Mouse (Mus musculus) neural tube, embryonic 12.5 days (tissue): ENCODE data around the gene Gdap1l1. TPM values are rescaled to one million over a fixed set of nuclear protein-coding genes. Genes with fewer than 3 reads are reported as not detected.
"Not testable (repeated sequence)": the region's sequence is repeated elsewhere in the genome, so short reads cannot be mapped to it uniquely, and the experiment has no call there.

Experiments used
- ATAC-seq: fragments of 200-750 bp; cut with Nextera tagmentation; 2 replicates; pipeline ENCODE4 v1.8.0; 2017; ENCODE audit warnings: low read depth, mild to moderate bottlenecking, moderate TSS enrichment, moderate library complexity; ENCODE audit not compliant: low FRiP score
- H3K27ac ChIP-seq: fragments of 300-500 bp; sonication (generic); 2 replicates; pipeline ENCODE4 v1.5.1; 2016
- H3K27me3 ChIP-seq: fragments of 300-500 bp; sonication (generic); replicated peaks from 2 replicates; pipeline ENCODE4 v1.6.1; 2016; ENCODE audit warnings: mild to moderate bottlenecking
- H3K36me3 ChIP-seq: fragments of 300-500 bp; sonication (generic); 2 replicates; pipeline ENCODE4 v1.6.1; 2016; ENCODE audit warnings: mild to moderate bottlenecking
- H3K4me1 ChIP-seq: fragments of 300-500 bp; sonication (generic); 2 replicates; pipeline ENCODE4 v1.6.1; 2016
- H3K4me2 ChIP-seq: fragments of 300-500 bp; sonication (generic); replicated peaks from 2 replicates; pipeline ENCODE4 v1.6.1; 2016; ENCODE audit warnings: mild to moderate bottlenecking
- H3K4me3 ChIP-seq: fragments of 300-500 bp; sonication (generic); 2 replicates; pipeline ENCODE4 v1.5.1; 2016
- H3K9ac ChIP-seq: fragments of 300-500 bp; sonication (generic); 2 replicates; pipeline ENCODE4 v1.6.1; 2016; ENCODE audit warnings: mild to moderate bottlenecking
- H3K9me3 ChIP-seq: fragments of 300-500 bp; sonication (generic); 2 replicates; pipeline ENCODE4 v1.6.1; 2016; ENCODE audit warnings: mild to moderate bottlenecking
- WGBS: fragments of 180-500 bp; shearing (Covaris S2); methylation state at CpG from one replicate; pipeline ENCODE4 v1.1.7; 2016; 5-methylcytosine and 5-hydroxymethylcytosine counted together
- polyA plus RNA-seq: library from polyadenylated mRNA; unstranded; fragments of >200 nt; fragmentation: Nextera tagmentation; extraction: Ambion mirVana; gene quantifications from 2 replicates; pipeline ENCODE4 v1.2.1, GENCODE M21; 2016

Gene Gdap1l1
- polyA plus RNA-seq, 1 experiment from 2014 or later = 83.6 TPM

- WGBS = 55% methylated on average over 27 of the region's 27 CpGs
- Histone ChIP-seq H3K4me3 (no peak overlapping the region), H3K27me3 (no peaks in the 10 kb centered on the region; the same call in 1 of the 2 replicates), H3K9ac (no peak overlapping the region), H3K4me1 (no peaks in the 10 kb centered on the region), H3K36me3 (peaks cover 10% of the 10 kb centered on the region), H3K27ac (no peak overlapping the region), H3K9me3 (no peaks in the 10 kb centered on the region), H3K4me2 (peak overlapping the region; percentile 27)
- no peak for ATAC-seq
Observed at GRCm38 (mm10) chr2:163458539-163459265, 20.4 kb downstream of the Gdap1l1 start.

DNA sequence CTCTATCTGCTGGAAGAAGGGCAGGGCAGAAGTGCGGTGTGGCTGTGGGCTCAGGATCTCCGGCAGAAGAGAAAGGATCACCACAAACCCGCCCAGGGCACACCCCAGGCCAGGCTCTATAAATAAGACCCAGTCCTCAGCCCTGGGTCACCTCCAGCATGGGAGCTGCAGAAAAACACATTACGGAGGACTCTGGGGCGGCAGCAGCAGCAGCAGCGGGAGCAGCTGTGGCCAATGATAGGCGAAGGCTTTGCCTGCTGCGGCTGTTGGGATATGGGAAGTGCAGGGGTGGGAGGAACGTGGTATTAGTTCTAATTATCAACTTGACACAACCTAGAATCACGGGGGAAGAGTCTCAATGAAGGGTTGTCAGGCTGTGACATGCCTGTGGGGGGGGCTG lies 21.1 kb downstream of the Gdap1l1 start:
- peaks cover 6% of the 10 kb centered on the region; the same call in 1 of the 2 replicates for H3K36me3 ChIP-seq
- no peaks in the 10 kb centered on the region for H3K9me3 ChIP-seq
- peak overlapping the region; percentile 27 for H3K4me2 ChIP-seq
- no peak overlapping the region for H3K9ac ChIP-seq
- no peaks in the 10 kb centered on the region; the same call in 1 of the 2 replicates for H3K27me3 ChIP-seq
- WGBS = 44% methylated on average over 10 of the region's 10 CpGs
- 0 out of 2 replicates have a peak, but pooled peaks have one; percentile 17 for ATAC-seq
- H3K4me3 ChIP-seq = no peak overlapping the region
- no peak overlapping the region for H3K27ac ChIP-seq
- H3K4me1 ChIP-seq = no peaks in the 10 kb centered on the region

DNA sequence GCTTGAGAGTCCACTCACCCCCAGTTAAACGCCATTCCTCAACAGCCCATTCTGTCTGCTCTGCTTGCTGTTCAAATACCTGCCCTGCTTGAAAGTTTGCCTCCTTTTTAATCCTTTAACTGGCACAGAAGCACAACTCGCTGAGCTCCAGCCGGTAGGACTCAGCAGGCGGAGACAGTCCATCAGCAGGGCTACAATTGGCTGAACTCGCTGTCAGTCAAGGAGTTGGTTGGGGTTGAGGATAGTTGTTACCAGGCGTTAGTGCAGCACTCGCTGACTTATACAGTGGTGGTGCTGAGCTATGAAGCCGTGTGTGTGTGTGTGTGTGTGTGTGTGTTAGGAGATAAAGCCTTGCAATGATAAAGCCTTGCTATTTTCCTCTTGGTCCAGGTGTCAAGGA lies 22.3 kb downstream of the Gdap1l1 start:
- WGBS = 92% methylated on average over 8 of the region's 8 CpGs
- H3K9me3 ChIP-seq = no peaks in the 10 kb centered on the region
- H3K27me3 ChIP-seq = no peaks in the 10 kb centered on the region; the same call in 1 of the 2 replicates
- H3K36me3 ChIP-seq = no peaks in the 10 kb centered on the region
- no peak for ATAC-seq
- no peak overlapping the region for H3K9ac ChIP-seq
- H3K27ac ChIP-seq = no peak overlapping the region
- no peaks in the 10 kb centered on the region for H3K4me1 ChIP-seq
- H3K4me2 ChIP-seq = no peak overlapping the region
- no peak overlapping the region for H3K4me3 ChIP-seq

DNA sequence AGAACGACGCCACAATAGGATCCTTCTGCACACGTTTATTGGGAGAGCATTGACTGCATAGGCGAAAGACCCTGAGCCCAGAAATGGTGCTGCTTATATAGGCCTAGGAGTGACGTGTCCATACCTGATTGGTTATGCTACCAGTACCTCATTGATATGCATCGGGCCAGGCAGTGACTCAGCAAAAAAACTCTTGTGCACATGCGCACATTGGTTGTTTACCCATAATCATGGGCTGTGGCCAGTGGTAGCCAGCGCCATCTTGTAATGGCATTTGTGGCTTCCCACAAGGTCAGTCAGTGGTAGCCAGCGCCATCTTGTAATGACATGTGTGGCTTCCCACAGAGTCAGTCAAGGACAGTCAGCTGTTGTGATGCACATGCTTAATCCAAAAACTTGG lies 23.0 kb downstream of the Gdap1l1 start:
- H3K4me3 ChIP-seq, H3K9ac ChIP-seq, H3K36me3 ChIP-seq, H3K4me2 ChIP-seq, ATAC-seq, H3K27ac ChIP-seq, H3K9me3 ChIP-seq, H3K27me3 ChIP-seq, H3K4me1 ChIP-seq: not testable (repeated sequence)
- 95% methylated on average over 9 of the region's 9 CpGs for WGBS

DNA sequence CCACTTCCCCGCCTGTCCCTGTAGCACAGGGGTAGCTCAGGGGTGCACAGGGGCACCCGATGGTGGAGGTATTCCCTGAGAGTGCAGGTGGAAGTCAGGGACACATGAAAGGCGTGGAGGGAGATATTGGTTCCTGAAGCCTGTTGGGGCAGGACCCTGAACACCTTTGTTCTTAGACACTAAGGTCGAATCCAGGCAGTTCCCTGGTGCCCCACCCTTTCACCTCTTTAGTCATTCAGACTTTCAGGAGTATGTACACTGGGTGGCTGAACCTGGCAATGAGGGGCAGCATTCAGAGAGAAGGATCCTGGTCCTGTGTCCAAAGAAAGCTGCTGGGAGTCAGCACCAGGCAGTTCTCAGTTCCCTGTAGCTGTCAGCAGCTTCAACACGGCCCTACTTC lies 24.1 kb downstream of the Gdap1l1 start:
- H3K27me3 ChIP-seq = no peaks in the 10 kb centered on the region; the same call in 1 of the 2 replicates
- H3K36me3 ChIP-seq = no peaks in the 10 kb centered on the region; the same call in 1 of the 2 replicates
- no peak overlapping the region for H3K4me2 ChIP-seq
- no peaks in the 10 kb centered on the region for H3K9me3 ChIP-seq
- no peak overlapping the region for H3K9ac ChIP-seq
- no peak for ATAC-seq
- WGBS = 83% methylated on average over 5 of the region's 5 CpGs
- H3K4me3 ChIP-seq = no peak overlapping the region
- no peak overlapping the region for H3K27ac ChIP-seq
- H3K4me1 ChIP-seq = no peaks in the 10 kb centered on the region

GRCm38 (mm10) chr2:163462801-163463200 lies 24.5 kb downstream of the Gdap1l1 start:
- no peak for ATAC-seq
- H3K4me1 ChIP-seq = no peaks in the 10 kb centered on the region
- WGBS = 80% methylated on average over 11 of the region's 11 CpGs
- no peak overlapping the region for H3K9ac ChIP-seq
- no peak overlapping the region for H3K27ac ChIP-seq
- no peaks in the 10 kb centered on the region for H3K9me3 ChIP-seq
- no peaks in the 10 kb centered on the region; the same call in 1 of the 2 replicates for H3K27me3 ChIP-seq
- H3K4me3 ChIP-seq = no peak overlapping the region
- H3K4me2 ChIP-seq = no peak overlapping the region
- peaks cover 2% of the 10 kb centered on the region; the same call in 1 of the 2 replicates for H3K36me3 ChIP-seq

DNA sequence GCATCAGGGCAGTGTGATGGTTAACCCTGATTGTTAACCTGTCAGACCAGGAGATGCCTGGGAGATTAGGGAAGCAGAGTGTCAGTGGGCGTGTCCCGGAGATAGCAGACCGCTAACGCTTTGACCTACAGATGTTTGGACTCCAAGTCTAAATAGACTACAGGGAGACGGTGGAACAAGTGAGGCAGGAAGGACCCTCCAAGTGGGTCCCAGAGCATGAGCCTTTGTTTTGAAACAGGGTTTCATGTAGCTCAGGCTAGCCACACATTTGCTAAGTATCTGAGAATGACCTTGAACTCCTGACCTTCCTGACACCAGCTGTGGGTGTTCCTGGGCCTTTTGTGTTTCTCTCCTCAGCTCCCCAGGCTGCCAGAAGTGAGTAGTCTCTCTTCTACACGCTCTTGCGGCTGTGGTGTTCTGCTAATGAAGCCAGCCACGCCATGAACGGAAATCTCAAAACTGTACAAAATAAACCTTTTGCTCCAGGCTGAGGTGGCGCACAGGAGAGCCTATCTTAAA lies 25.0 kb downstream of the Gdap1l1 start:
- 65% methylated on average over 10 of the region's 10 CpGs for WGBS
- H3K27me3 ChIP-seq = no peaks in the 10 kb centered on the region; the same call in 1 of the 2 replicates
- no peaks in the 10 kb centered on the region for H3K9me3 ChIP-seq
- H3K27ac ChIP-seq = no peak overlapping the region
- ATAC-seq = no peak
- no peaks in the 10 kb centered on the region for H3K4me1 ChIP-seq
- H3K36me3 ChIP-seq = peaks cover 7% of the 10 kb centered on the region; the same call in 1 of the 2 replicates
- H3K4me3 ChIP-seq = no peak overlapping the region
- no peak overlapping the region for H3K9ac ChIP-seq
- no peak overlapping the region for H3K4me2 ChIP-seq

- Histone ChIP-seq H3K4me3 (no peak overlapping the region), H3K4me2 (no peak overlapping the region), H3K36me3 (peaks cover 12% of the 10 kb centered on the region; the same call in 1 of the 2 replicates), H3K9ac (no peak overlapping the region), H3K27me3 (no peaks in the 10 kb centered on the region; the same call in 1 of the 2 replicates), H3K27ac (no peak overlapping the region), H3K4me1 (no peaks in the 10 kb centered on the region), H3K9me3 (no peaks in the 10 kb centered on the region)
- 88% methylated on average over 4 of the region's 4 CpGs for WGBS
- no peak for ATAC-seq
Observed at GRCm38 (mm10) chr2:163463998-163464397, 25.7 kb downstream of the Gdap1l1 start.

- WGBS = 79% methylated on average over 6 of the region's 6 CpGs
- Histone ChIP-seq H3K36me3 (peaks cover 18% of the 10 kb centered on the region), H3K4me2 (no peak overlapping the region), H3K4me1 (no peaks in the 10 kb centered on the region), H3K9me3 (no peaks in the 10 kb centered on the region), H3K27ac (no peak overlapping the region), H3K4me3 (no peak overlapping the region), H3K27me3 (no peaks in the 10 kb centered on the region; the same call in 1 of the 2 replicates), H3K9ac (no peak overlapping the region)
- ATAC-seq = no peak
Observed at GRCm38 (mm10) chr2:163464562-163464961, 26.3 kb downstream of the Gdap1l1 start.

- no peaks in the 10 kb centered on the region for H3K9me3 ChIP-seq
- no peak overlapping the region for H3K27ac ChIP-seq
- H3K27me3 ChIP-seq = no peaks in the 10 kb centered on the region
- no peak overlapping the region for H3K4me2 ChIP-seq
- 78% methylated on average over 8 of the region's 8 CpGs for WGBS
- peaks cover 22% of the 10 kb centered on the region for H3K36me3 ChIP-seq
- ATAC-seq = no peak
- no peak overlapping the region for H3K4me3 ChIP-seq
- H3K4me1 ChIP-seq = peaks cover 8% of the 10 kb centered on the region; the same call in 1 of the 2 replicates
- no peak overlapping the region for H3K9ac ChIP-seq
Observed at GRCm38 (mm10) chr2:163466771-163467170, 28.5 kb downstream of the Gdap1l1 start.

DNA sequence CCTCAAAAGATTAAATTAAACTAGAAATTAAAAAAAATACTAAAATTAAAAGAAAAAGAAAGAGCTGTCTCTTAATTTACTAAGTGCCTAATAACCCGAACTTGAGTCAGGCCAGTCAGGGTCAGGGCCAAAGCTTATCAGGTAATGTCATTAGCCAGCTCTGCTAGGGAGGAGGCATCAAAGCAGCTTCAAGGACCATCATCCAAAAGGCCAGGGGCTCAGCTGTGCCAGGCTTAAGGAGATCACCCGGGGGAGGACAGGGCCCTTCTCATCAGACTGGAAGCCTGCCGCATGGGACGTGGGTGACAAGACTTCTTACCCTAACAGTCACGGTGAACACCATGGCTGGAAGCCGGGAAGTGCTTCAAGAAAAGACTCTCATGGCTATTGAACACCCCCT lies 29.3 kb downstream of the Gdap1l1 start:
- Histone ChIP-seq H3K36me3 (peaks cover 22% of the 10 kb centered on the region), H3K9me3 (no peaks in the 10 kb centered on the region), H3K4me3 (no peak overlapping the region), H3K4me1 (peaks cover 9% of the 10 kb centered on the region; the same call in 1 of the 2 replicates), H3K27ac (no peak overlapping the region), H3K9ac (no peak overlapping the region), H3K27me3 (no peaks in the 10 kb centered on the region), H3K4me2 (no peak overlapping the region)
- 94% methylated on average over 6 of the region's 6 CpGs for WGBS
- ATAC-seq = no peak

DNA sequence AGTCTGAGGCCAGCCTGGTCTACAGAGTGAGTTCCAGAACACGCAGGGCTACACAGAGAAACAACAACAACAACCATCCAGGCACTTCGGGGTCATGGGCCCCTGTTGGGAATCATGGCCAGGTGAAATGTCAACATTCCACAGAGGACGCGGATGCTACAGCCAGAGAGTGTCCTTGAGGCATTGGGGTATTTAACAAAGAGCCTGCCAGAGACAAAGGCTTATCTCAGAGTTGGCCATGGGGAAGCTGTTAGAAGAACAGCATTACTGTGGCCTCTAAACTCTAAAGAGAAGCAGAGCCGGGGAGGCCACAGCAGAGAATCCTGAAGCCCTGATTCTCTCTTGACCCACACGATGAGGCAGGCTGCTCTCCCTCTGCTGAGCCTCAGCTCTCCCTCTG lies 30.6 kb downstream of the Gdap1l1 start:
- Histone ChIP-seq H3K27ac (no peak overlapping the region), H3K4me3 (no peak overlapping the region), H3K4me2 (no peak overlapping the region), H3K9me3 (no peaks in the 10 kb centered on the region), H3K9ac (no peak overlapping the region), H3K36me3 (peaks cover 22% of the 10 kb centered on the region), H3K4me1 (peaks cover 9% of the 10 kb centered on the region; the same call in 1 of the 2 replicates), H3K27me3 (no peaks in the 10 kb centered on the region)
- WGBS = 92% methylated on average over 6 of the region's 6 CpGs
- no peak for ATAC-seq
